Mouse (Mus musculus) E14TG2a.4 (cell line): ENCODE results near the gene Cdc42ep1.

ENCODE experiments used
- CTCF ChIP-seq: conservative IDR thresholded peaks from 2 replicates; pipeline ENCODE4 v1.5.1; 2014; ENCODE audit warnings: low read length
- NANOG ChIP-seq: IDR thresholded peaks from 2 replicates; pipeline ENCODE4 v1.6.1; 2014; ENCODE audit warnings: borderline replicate concordance, low read length, mixed read lengths

DNA sequence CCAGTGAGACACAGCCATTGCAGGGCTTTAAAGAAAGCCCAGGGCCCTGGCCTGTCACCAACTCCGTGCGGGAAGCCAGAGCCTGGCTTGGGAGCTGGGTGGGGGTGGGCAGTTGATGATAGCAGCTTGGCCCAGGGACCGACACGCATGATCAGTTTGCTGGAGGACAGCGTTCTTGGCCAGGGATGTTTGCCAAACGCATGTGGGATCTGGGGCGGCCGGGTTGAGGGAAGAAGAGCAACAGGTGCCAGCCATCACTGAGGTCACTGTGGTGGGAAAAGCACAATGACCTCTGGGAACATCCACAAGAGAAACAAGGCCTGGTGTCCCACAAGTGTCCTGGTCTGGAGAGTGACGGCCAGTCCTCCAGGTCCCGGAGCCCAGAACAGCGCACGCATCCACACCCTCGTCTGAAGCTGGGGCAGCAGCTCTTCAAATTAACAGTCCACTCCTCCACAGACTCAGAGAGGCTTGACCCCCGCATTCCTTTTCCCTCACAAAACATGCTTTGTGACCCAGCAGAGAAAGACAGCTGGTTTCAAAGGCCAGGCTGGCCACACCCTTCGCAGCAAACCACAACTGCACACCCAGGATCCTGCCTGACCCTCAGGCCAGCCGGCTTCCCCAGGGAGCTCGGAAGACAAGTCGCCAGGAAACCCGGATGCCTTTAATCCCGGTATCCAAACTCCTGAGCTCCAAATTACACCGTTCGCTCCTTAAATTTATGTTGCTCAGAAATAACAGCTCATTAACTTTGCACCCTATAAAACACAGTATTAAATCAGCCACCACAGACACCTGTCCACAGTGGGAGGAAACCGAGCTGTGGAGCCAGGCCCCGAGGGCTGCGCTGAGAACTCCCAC lies 46.0 kb upstream of the Cdc42ep1 start:
- no peak for TF ChIP-seq CTCF
- no peak for TF ChIP-seq NANOG
